Mouse (Mus musculus) midbrain, embryonic 16.5 days (tissue): Measurements from ENCODE around the gene Tuba1c. TPM values are rescaled to one million over a fixed set of nuclear protein-coding genes. Genes with fewer than 3 reads are reported as not detected.

Experiments used
- microRNA-seq: library from miRNA; unstranded; fragments of <30 nt; microRNA quantifications from one replicate; pipeline ENCODE4, GENCODE M21; 2017
- polyA plus RNA-seq: library from polyadenylated mRNA; unstranded; fragments of >200 nt; fragmentation: Nextera tagmentation; extraction: Ambion mirVana; gene quantifications from 2 replicates; pipeline ENCODE4 v1.2.1, GENCODE M21; 2015

Gene Tuba1c
- polyA plus RNA-seq, 1 experiment from 2014 or later, result 11.6 TPM

Small RNAs within 50 kb of the gene (microRNA-seq; reads per million reads assigned to microRNA genes)
- 0.69 reads per million for gene Mir6960

Other genes starting within 250 kb of the Tuba1c start
- gene Wnt1, start 240.0 kb upstream of the Tuba1c start, polyA plus RNA-seq, result 1.2 and 1.3 TPM in 2 replicates
- gene Ddn, start 220.4 kb upstream of the Tuba1c start, polyA plus RNA-seq, result 0.35 and 0.42 TPM in 2 replicates
- 72.9 and 73.1 TPM in 2 replicates for gene Prkag1, start 198.4 kb upstream of the Tuba1c start, polyA plus RNA-seq
- 10.1 and 11.8 TPM in 2 replicates for gene Kmt2d, start 158.7 kb upstream of the Tuba1c start, polyA plus RNA-seq
- 37.2 and 38.7 TPM in 2 replicates for gene Rhebl1, start 135.4 kb upstream of the Tuba1c start, polyA plus RNA-seq
- gene Dhh, start 131.4 kb upstream of the Tuba1c start, polyA plus RNA-seq, result 0.36 and 0.39 TPM in 2 replicates
- 27.9 and 33.5 TPM in 2 replicates for gene Lmbr1l, start 111.7 kb upstream of the Tuba1c start, polyA plus RNA-seq
- 1,165 and 1,361 TPM in 2 replicates for gene Tuba1b, start 95.3 kb upstream of the Tuba1c start, polyA plus RNA-seq
- gene Gm49450, start 76.3 kb upstream of the Tuba1c start, polyA plus RNA-seq, result not detected in 2 replicates
- 17,735 and 17,910 TPM in 2 replicates for gene Tuba1a, start 76.2 kb upstream of the Tuba1c start, polyA plus RNA-seq
- gene Prph, start 25.3 kb downstream of the Tuba1c start, polyA plus RNA-seq, result 5.1 and 7.1 TPM in 2 replicates
- gene Troap, start 44.7 kb downstream of the Tuba1c start, polyA plus RNA-seq, result 3.2 and 4.9 TPM in 2 replicates
- 7.2 and 7.8 TPM in 2 replicates for gene C1ql4, start 57.9 kb downstream of the Tuba1c start, polyA plus RNA-seq
- 0.75 and 1.3 TPM in 2 replicates for gene Dnajc22, start 63.3 kb downstream of the Tuba1c start, polyA plus RNA-seq
- 28.0 and 32.2 TPM in 2 replicates for gene Spats2, start 96.0 kb downstream of the Tuba1c start, polyA plus RNA-seq
- gene Kcnh3, start 195.0 kb downstream of the Tuba1c start, polyA plus RNA-seq, result 0.25 and 0.50 TPM in 2 replicates
- gene Mcrs1, start 222.1 kb downstream of the Tuba1c start, polyA plus RNA-seq, result 209 and 211 TPM in 2 replicates